Mouse (Mus musculus) neural tube, embryonic 14.5 days (tissue): ENCODE measurements around the gene Fcgr2b. TPM values are rescaled to one million over a fixed set of nuclear protein-coding genes. Genes with fewer than 3 reads are reported as not detected.

Source experiments
- ATAC-seq: fragments of 200-750 bp; cut with Nextera tagmentation; 2 replicates; pipeline ENCODE4 v1.8.0; 2017; ENCODE audit warnings: low read depth, mild to moderate bottlenecking, moderate TSS enrichment, moderate library complexity
- H3K27ac ChIP-seq: fragments of 300-500 bp; sonication (generic); 2 replicates; pipeline ENCODE4 v1.5.1; 2014; ENCODE audit warnings: low read depth, mild to moderate bottlenecking, control low read depth, low read length, moderate library complexity, mixed read lengths
- H3K27me3 ChIP-seq: fragments of 300-500 bp; sonication (generic); 2 replicates; pipeline ENCODE4 v1.6.1; 2014; ENCODE audit warnings: low read length; ENCODE audit not compliant: control insufficient read depth, insufficient read depth
- H3K36me3 ChIP-seq: fragments of 300-500 bp; sonication (generic); 2 replicates; pipeline ENCODE4 v1.6.1; 2014; ENCODE audit warnings: low read length, mixed read lengths; ENCODE audit not compliant: control insufficient read depth, insufficient read depth
- H3K4me1 ChIP-seq: fragments of 300-500 bp; sonication (generic); 2 replicates; pipeline ENCODE4 v1.6.1; 2014; ENCODE audit warnings: low read length; ENCODE audit not compliant: control insufficient read depth, insufficient read depth
- H3K4me2 ChIP-seq: fragments of 300-500 bp; sonication (generic); 2 replicates; pipeline ENCODE4 v1.6.1; 2014; ENCODE audit warnings: mild to moderate bottlenecking, low read depth, low read length, control low read depth
- H3K4me3 ChIP-seq: fragments of 300-500 bp; sonication (generic); 2 replicates; pipeline ENCODE4 v1.5.1; 2014; ENCODE audit warnings: low read depth, low read length, control low read depth, mixed read lengths
- H3K9ac ChIP-seq: fragments of 300-500 bp; sonication (generic); replicated peaks from 2 replicates; pipeline ENCODE4 v1.6.1; 2014; ENCODE audit warnings: low read depth, mild to moderate bottlenecking, control low read depth, low read length, mixed read lengths
- H3K9me3 ChIP-seq: fragments of 300-500 bp; sonication (generic); 2 replicates; pipeline ENCODE4 v1.6.1; 2016; ENCODE audit warnings: low read length; ENCODE audit not compliant: control insufficient read depth
- WGBS: fragments of 180-500 bp; shearing (Covaris S2); extraction: QIAGEN DNeasy Blood & Tissue Kit; methylation state at CpG from one replicate; pipeline ENCODE4 v1.1.7; 2014; 5-methylcytosine and 5-hydroxymethylcytosine counted together
- polyA plus RNA-seq: library from polyadenylated mRNA; unstranded; fragments of >200 nt; fragmentation: Nextera tagmentation; extraction: Ambion mirVana; gene quantifications from 2 replicates; pipeline ENCODE4 v1.2.1, GENCODE M21; 2014

Fcgr2b gene
- polyA plus RNA-seq, 1 experiment from 2014 or later, result 0.20 TPM

- no peaks in the 10 kb centered on the region for H3K9me3 ChIP-seq
- ATAC-seq, result no peak
- no peaks in the 10 kb centered on the region for H3K27me3 ChIP-seq
- no peaks in the 10 kb centered on the region for H3K36me3 ChIP-seq
- no peak overlapping the region for H3K27ac ChIP-seq
- 67% methylated on average over 6 of the region's 6 CpGs for WGBS
- H3K4me3 ChIP-seq, result no peak overlapping the region
- no peak overlapping the region for H3K9ac ChIP-seq
- no peak overlapping the region for H3K4me2 ChIP-seq
- H3K4me1 ChIP-seq, result no peaks in the 10 kb centered on the region
Measured at GRCm38 (mm10) chr1:171005081-171005480, 28.7 kb upstream of the Fcgr2b start.

- H3K36me3 ChIP-seq, result no peaks in the 10 kb centered on the region
Measured at GRCm38 (mm10) chr1:170999811-171000210, 23.5 kb upstream of the Fcgr2b start.

GRCm38 (mm10) chr1:170997756-170998655 is 21.7 kb upstream of the Fcgr2b start:
- H3K36me3 ChIP-seq, result no peaks in the 10 kb centered on the region
- 64% methylated on average over 21 of the region's 21 CpGs for WGBS
- H3K4me3 ChIP-seq, result no peak overlapping the region
- H3K9me3 ChIP-seq, result no peaks in the 10 kb centered on the region
- no peak overlapping the region for H3K9ac ChIP-seq
- H3K27ac ChIP-seq, result no peak overlapping the region
- no peaks in the 10 kb centered on the region for H3K4me1 ChIP-seq
- H3K4me2 ChIP-seq, result 0 out of 2 replicates have a peak overlapping the region, but pooled peaks have one; percentile 11
- no peaks in the 10 kb centered on the region for H3K27me3 ChIP-seq
- ATAC-seq, result no peak

More at GRCm38 (mm10) chr1:170999811-171000210, 23.5 kb upstream of the Fcgr2b start:
- no peak overlapping the region for H3K4me2 ChIP-seq
- H3K27me3 ChIP-seq, result no peaks in the 10 kb centered on the region
- H3K4me3 ChIP-seq, result no peak overlapping the region
- H3K4me1 ChIP-seq, result no peaks in the 10 kb centered on the region
- no peak overlapping the region for H3K9ac ChIP-seq
- no peaks in the 10 kb centered on the region for H3K9me3 ChIP-seq
- no peak for ATAC-seq
- H3K27ac ChIP-seq, result no peak overlapping the region

GRCm38 (mm10) chr1:170996753-170997152 is 20.4 kb upstream of the Fcgr2b start:
- 48% methylated on average over 3 of the region's 3 CpGs for WGBS
- H3K27ac ChIP-seq, result no peak overlapping the region
- no peak overlapping the region for H3K9ac ChIP-seq
- no peaks in the 10 kb centered on the region for H3K27me3 ChIP-seq
- ATAC-seq, result no peak
- no peaks in the 10 kb centered on the region for H3K36me3 ChIP-seq
- no peaks in the 10 kb centered on the region for H3K9me3 ChIP-seq
- no peak overlapping the region for H3K4me3 ChIP-seq
- no peaks in the 10 kb centered on the region for H3K4me1 ChIP-seq
- no peak overlapping the region for H3K4me2 ChIP-seq

GRCm38 (mm10) chr1:170996034-170996433 is 19.7 kb upstream of the Fcgr2b start:
- no peaks in the 10 kb centered on the region for H3K9me3 ChIP-seq
- no peaks in the 10 kb centered on the region for H3K27me3 ChIP-seq
- no peaks in the 10 kb centered on the region for H3K4me1 ChIP-seq
- H3K4me3 ChIP-seq, result no peak overlapping the region
- H3K9ac ChIP-seq, result no peak overlapping the region
- H3K4me2 ChIP-seq, result no peak overlapping the region
- 76% methylated on average over 3 of the region's 3 CpGs for WGBS
- no peak for ATAC-seq
- no peak overlapping the region for H3K27ac ChIP-seq
- H3K36me3 ChIP-seq, result no peaks in the 10 kb centered on the region

- H3K36me3 ChIP-seq, result no peaks in the 10 kb centered on the region
- H3K4me2 ChIP-seq, result no peak overlapping the region
- no peaks in the 10 kb centered on the region for H3K9me3 ChIP-seq
- H3K4me3 ChIP-seq, result no peak overlapping the region
- no peaks in the 10 kb centered on the region for H3K4me1 ChIP-seq
- 71% methylated on average over 5 of the region's 5 CpGs for WGBS
- H3K9ac ChIP-seq, result no peak overlapping the region
- ATAC-seq, result no peak
- H3K27me3 ChIP-seq, result no peaks in the 10 kb centered on the region
- no peak overlapping the region for H3K27ac ChIP-seq
Measured at GRCm38 (mm10) chr1:170992550-170992949, 16.2 kb upstream of the Fcgr2b start.

- 81% methylated on average over 9 of the region's 9 CpGs for WGBS
- no peak overlapping the region for H3K27ac ChIP-seq
- ATAC-seq, result no peak
- H3K4me2 ChIP-seq, result no peak overlapping the region
- no peaks in the 10 kb centered on the region for H3K4me1 ChIP-seq
- H3K4me3 ChIP-seq, result no peak overlapping the region
- H3K36me3 ChIP-seq, result no peaks in the 10 kb centered on the region
- H3K27me3 ChIP-seq, result no peaks in the 10 kb centered on the region
- H3K9ac ChIP-seq, result no peak overlapping the region
- no peaks in the 10 kb centered on the region for H3K9me3 ChIP-seq
Measured at GRCm38 (mm10) chr1:170989656-170990055, 13.3 kb upstream of the Fcgr2b start.

GRCm38 (mm10) chr1:170985861-170986260 is 9.5 kb upstream of the Fcgr2b start:
- 84% methylated on average over 5 of the region's 5 CpGs for WGBS
- H3K36me3 ChIP-seq, result no peaks in the 10 kb centered on the region
- no peak for ATAC-seq

GRCm38 (mm10) chr1:170985092-170985491 is 8.7 kb upstream of the Fcgr2b start:
- no peaks in the 10 kb centered on the region for H3K27me3 ChIP-seq
- ATAC-seq, result no peak
- H3K4me2 ChIP-seq, result no peak overlapping the region
- no peaks in the 10 kb centered on the region for H3K36me3 ChIP-seq
- H3K9ac ChIP-seq, result no peak overlapping the region
- no peaks in the 10 kb centered on the region for H3K4me1 ChIP-seq
- no peaks in the 10 kb centered on the region for H3K9me3 ChIP-seq
- H3K27ac ChIP-seq, result no peak overlapping the region
- WGBS, result 85% methylated on average over 3 of the region's 3 CpGs
- no peak overlapping the region for H3K4me3 ChIP-seq

More at GRCm38 (mm10) chr1:170985861-170986260, 9.5 kb upstream of the Fcgr2b start:
- Histone ChIP-seq H3K4me2 (no peak overlapping the region), H3K27ac (no peak overlapping the region), H3K9ac (no peak overlapping the region), H3K27me3 (no peaks in the 10 kb centered on the region), H3K4me1 (no peaks in the 10 kb centered on the region), H3K4me3 (no peak overlapping the region), H3K9me3 (no peaks in the 10 kb centered on the region)
